Mouse (Mus musculus): ENCODE measurements around the gene Ehhadh.

GRCm38 (mm10) chr16:21818132-21818531 is 30.5 kb upstream of the Ehhadh start:
- TF ChIP-seq MYOG (IDR thresholded peaks at IDR 0.05; ENCODE audit: control insufficient read depth in 1 of 3, insufficient read depth in 1 of 3, insufficient read length in 2 of 3, low read depth in 2 of 3) (no peak), MAX (IDR thresholded peaks at IDR 0.05; ENCODE audit: low read depth) (no peak), SRF (IDR thresholded peaks at IDR 0.05; ENCODE audit: control insufficient read depth, insufficient read length, low read depth) (no peak), POLR2A (IDR thresholded peaks at IDR 0.05; ENCODE audit: insufficient read length, low read depth) (no peak), REST (IDR thresholded peaks at IDR 0.05; ENCODE audit: insufficient read depth, insufficient read length) (no peak), E2F4 (IDR thresholded peaks at IDR 0.05; ENCODE audit: insufficient read depth) (no peak), POLR2AphosphoS2 (IDR thresholded peaks at IDR 0.05; ENCODE audit: insufficient read length, low read depth) (no peak), TCF3 (IDR thresholded peaks at IDR 0.05; ENCODE audit: insufficient read length, low read depth) (no peak), MYOD1 (IDR thresholded peaks at IDR 0.05; ENCODE audit: control insufficient read depth in 1 of 3, insufficient read length in 2 of 3, low read depth in 2 of 3) (no peak), TCF12 (IDR thresholded peaks at IDR 0.05; ENCODE audit: insufficient read depth, poor library complexity, severe bottlenecking) (no peak), USF1 (IDR thresholded peaks at IDR 0.05; ENCODE audit: low read depth) (no peak)
